Comparison of ENCODE assay signal across 33 mouse cellular contexts in the genomic region with DNA sequence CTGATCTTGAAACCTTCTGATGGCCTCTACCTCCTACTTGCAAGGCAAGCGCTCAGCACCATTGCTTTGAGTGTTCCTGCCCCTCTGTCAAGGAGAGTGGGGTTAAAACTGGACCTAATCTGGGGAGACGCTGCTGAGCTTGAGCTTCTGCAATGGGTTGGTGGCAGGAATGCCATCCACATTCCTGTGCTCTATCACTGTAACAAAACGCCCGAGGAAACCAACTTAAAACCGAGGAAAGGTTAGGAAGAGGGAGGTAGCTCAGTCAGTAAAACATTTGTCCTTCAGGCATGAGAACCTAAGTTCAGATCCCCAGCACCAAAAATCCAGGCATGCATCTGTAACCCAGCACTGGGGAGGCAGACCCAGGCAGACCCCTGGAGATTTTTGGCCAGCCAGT.
"Had no signal": no experiment of that assay in that cellular context is flagged by ENCODE, and none has a peak within 500 bp of the region (broad histone marks: within the 10 kb centered on the region; RNA-seq: fewer than 3 reads in every experiment).

No protein-coding gene starts in this region.

- H3K27ac ChIP-seq: limb, embryonic 10.5 days; limb, embryonic 12.5 days; limb, embryonic 13.5 days; limb, embryonic 15.5 days; liver, embryonic 12.5 days; liver, embryonic 13.5 days; liver, embryonic 14.5 days; liver, embryonic 15.5 days; lung, embryonic 15.5 days; macrophage; midbrain, embryonic 10.5 days; midbrain, embryonic 12.5 days; midbrain, embryonic 13.5 days; midbrain, embryonic 15.5 days; neural tube, embryonic 12.5 days; neural tube, embryonic 13.5 days had no signal

- ATAC-seq: liver, embryonic 12.5 days; liver, postnatal 0 days; lung, postnatal 0 days; midbrain, embryonic 13.5 days; midbrain, embryonic 15.5 days; midbrain, embryonic 16.5 days had no signal

- H3K36me3 ChIP-seq: limb, embryonic 10.5 days; limb, embryonic 12.5 days; limb, embryonic 13.5 days; limb, embryonic 15.5 days; liver, embryonic 12.5 days; liver, embryonic 13.5 days; liver, embryonic 15.5 days; lung, embryonic 15.5 days; midbrain, embryonic 10.5 days; midbrain, embryonic 12.5 days; midbrain, embryonic 13.5 days; midbrain, embryonic 15.5 days; neural tube, embryonic 12.5 days; neural tube, embryonic 13.5 days had no signal

- H3K4me2 ChIP-seq: limb, embryonic 12.5 days; limb, embryonic 13.5 days; limb, embryonic 15.5 days; liver, embryonic 11.5 days; liver, embryonic 12.5 days; liver, embryonic 13.5 days; liver, embryonic 15.5 days; lung, embryonic 14.5 days; lung, embryonic 15.5 days; midbrain, embryonic 11.5 days; midbrain, embryonic 12.5 days; midbrain, embryonic 13.5 days; midbrain, embryonic 15.5 days; neural tube, embryonic 12.5 days; neural tube, embryonic 13.5 days had no signal

- DNase-seq: left cerebral cortex, postnatal 4 days; liver; liver, embryonic 13.5 days; liver, postnatal 0 days; lung, adult 18-20 months; lung, adult 2 months; lung, embryonic 14.5 days; lung, postnatal 10 days; lung, postnatal 14 days; lung, postnatal 36 days; lung, postnatal 4 days; midbrain, embryonic 14.5 days had no signal

- H3K9ac ChIP-seq: limb, embryonic 12.5 days; limb, embryonic 13.5 days; limb, embryonic 15.5 days; liver, embryonic 12.5 days; liver, embryonic 13.5 days; liver, embryonic 14.5 days; liver, embryonic 15.5 days; liver, postnatal 0 days; lung, embryonic 14.5 days; lung, embryonic 15.5 days; midbrain, embryonic 12.5 days; midbrain, embryonic 13.5 days; midbrain, embryonic 15.5 days; neural tube, embryonic 12.5 days; neural tube, embryonic 13.5 days had no signal

- H3K27me3 ChIP-seq: limb, embryonic 12.5 days; limb, embryonic 13.5 days; limb, embryonic 15.5 days; liver, embryonic 12.5 days; liver, embryonic 13.5 days; liver, embryonic 15.5 days; lung, embryonic 15.5 days; midbrain, embryonic 12.5 days; midbrain, embryonic 13.5 days; midbrain, embryonic 15.5 days; neural tube, embryonic 12.5 days; neural tube, embryonic 13.5 days had no signal

- H3K9me3 ChIP-seq: limb, embryonic 10.5 days; limb, embryonic 12.5 days; limb, embryonic 13.5 days; limb, embryonic 15.5 days; liver, embryonic 12.5 days; liver, embryonic 13.5 days; liver, embryonic 15.5 days; lung, embryonic 15.5 days; megakaryocyte, embryonic 14.5 days; midbrain, embryonic 10.5 days; midbrain, embryonic 12.5 days; midbrain, embryonic 13.5 days; midbrain, embryonic 15.5 days; neural tube, embryonic 12.5 days; neural tube, embryonic 13.5 days had no signal

- H3K4me1 ChIP-seq: limb, embryonic 10.5 days; limb, embryonic 12.5 days; limb, embryonic 13.5 days; liver, embryonic 12.5 days; megakaryocyte, embryonic 14.5 days; neural tube, embryonic 12.5 days had no signal

- H3K4me3 ChIP-seq: limb, embryonic 10.5 days; limb, embryonic 12.5 days; limb, embryonic 13.5 days; limb, embryonic 15.5 days; liver, embryonic 12.5 days; liver, embryonic 13.5 days; liver, embryonic 15.5 days; lung, embryonic 15.5 days; megakaryocyte, embryonic 14.5 days; midbrain, embryonic 10.5 days; midbrain, embryonic 12.5 days; midbrain, embryonic 13.5 days; midbrain, embryonic 15.5 days; myocyte; neural tube, embryonic 12.5 days; neural tube, embryonic 13.5 days had no signal
